Mouse (Mus musculus): ENCODE measurements at regions not wholly inside any gene's neighbourhood (a gene's known extent, or its start where the extent isn't known, plus 50 kb on each side); places are given as distances from the start of the nearest gene placed in this dataset.

DNA sequence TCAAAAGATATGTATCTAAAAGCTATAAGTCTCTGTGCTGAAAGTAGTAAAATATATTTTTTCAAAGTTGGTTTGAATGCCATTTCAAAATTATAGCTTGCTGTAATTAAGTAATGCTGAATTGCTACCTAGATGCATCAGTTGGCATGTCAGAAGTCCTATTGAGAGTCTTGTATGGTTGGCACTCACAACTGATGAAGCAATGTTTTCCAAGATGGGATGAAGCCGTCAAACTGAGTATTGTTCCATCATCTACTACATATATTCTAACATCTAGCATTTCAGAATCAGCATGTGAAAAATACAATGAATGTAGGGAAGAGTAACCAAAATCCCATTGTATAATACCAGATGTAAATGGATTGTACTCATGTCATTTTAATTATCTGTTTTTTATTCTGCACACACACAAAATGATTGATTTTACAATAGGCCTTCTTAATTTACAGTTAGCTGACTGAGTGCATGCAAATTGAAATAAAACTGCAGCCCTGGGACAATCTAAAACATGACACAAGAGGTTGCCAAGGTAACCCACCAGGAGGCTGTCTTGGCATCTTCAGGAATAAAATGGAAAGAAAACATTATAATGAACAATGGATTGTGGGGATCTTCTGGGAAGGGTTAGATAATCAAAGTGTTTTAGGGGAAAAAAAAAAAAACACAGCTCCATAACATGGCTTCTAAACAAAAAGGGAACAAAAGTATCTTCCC, 92.2 kb upstream of the Tmem106b start:
- TF ChIP-seq ETS1 (conservative IDR thresholded peaks at IDR 0.05; ENCODE audit: low read depth, low read length) = no peak
- TF ChIP-seq CTCF (conservative IDR thresholded peaks at IDR 0.05 in 1 of 2, IDR thresholded peaks at IDR 0.05 in 1 of 2; ENCODE audit: low read depth in 2 of 2, low read length in 2 of 2) = no peak
- no peak for TF ChIP-seq E2F4 (IDR thresholded peaks at IDR 0.05; ENCODE audit: insufficient replicate concordance, low read depth, low read length)
- no peak for TF ChIP-seq NELFE (IDR thresholded peaks at IDR 0.05; ENCODE audit: low read depth, low read length)
- TF ChIP-seq ZC3H11A (IDR thresholded peaks at IDR 0.05; ENCODE audit: low read depth, low read length) = no peak
- no peak for TF ChIP-seq EP300 (IDR thresholded peaks at IDR 0.05; ENCODE audit: low read length)
- TF ChIP-seq MAFK (IDR thresholded peaks at IDR 0.05; ENCODE audit: insufficient replicate concordance, low read length) = no peak
